Mouse (Mus musculus) heart, adult 2 months (tissue): ENCODE results near the gene Sult6b2. TPM values are rescaled to one million over a fixed set of nuclear protein-coding genes. Genes with fewer than 3 reads are reported as not detected.
A peak's percentile ranks its signal among the peaks of the same experiment; 100 is the strongest.

ENCODE experiments used
- DNase-seq, 2 experiments: peaks; one replicate each; pipeline ENCODE4 v3.0.0; 2021
- H3K27ac ChIP-seq: fragments of 200-600 bp; 2 replicates; pipeline ENCODE4 v1.8.1; 2022
- H3K27me3 ChIP-seq: fragments of 200-500 bp; 2 replicates; pipeline ENCODE4 v1.6.1; 2012; ENCODE audit warnings: mild to moderate bottlenecking, low read length, inconsistent platforms, mixed read lengths; ENCODE audit not compliant: control insufficient read depth, insufficient read depth
- H3K36me3 ChIP-seq: fragments of 200-500 bp; 2 replicates; pipeline ENCODE4 v1.6.1; 2012; ENCODE audit warnings: low read length, inconsistent platforms; ENCODE audit not compliant: control insufficient read depth, insufficient read depth
- H3K4me1 ChIP-seq: fragments of 200-500 bp; 2 replicates; pipeline ENCODE4 v1.6.1; 2011; ENCODE audit warnings: low read length; ENCODE audit not compliant: control insufficient read depth, insufficient read depth
- H3K4me3 ChIP-seq: fragments of 200-600 bp; 2 replicates; pipeline ENCODE4 v1.8.1; 2022
- H3K79me2 ChIP-seq: fragments of 200-500 bp; replicated peaks from 2 replicates; pipeline ENCODE4 v1.6.1; 2012; ENCODE audit warnings: mild to moderate bottlenecking, inconsistent platforms, low read length, moderate library complexity, mixed read lengths; ENCODE audit not compliant: control insufficient read depth, insufficient read depth
- H3K9ac ChIP-seq: fragments of 200-500 bp; 2 replicates; pipeline ENCODE4 v1.6.1; 2012; ENCODE audit warnings: low read depth, mild to moderate bottlenecking, control low read depth, inconsistent platforms, low read length, mixed read lengths
- CTCF ChIP-seq: fragments of 200-600 bp; IDR thresholded peaks from 2 replicates; pipeline ENCODE4 v1.8.1; 2022; ENCODE audit warnings: antibody characterized with exemption, mild to moderate bottlenecking, moderate library complexity
- EP300 ChIP-seq: fragments of 200-500 bp; IDR thresholded peaks from 2 replicates; pipeline ENCODE4 v1.6.1; 2011; ENCODE audit warnings: low read depth, low read length, control low read depth; ENCODE audit not compliant: insufficient read depth
- POLR2A ChIP-seq: fragments of 200-500 bp; IDR thresholded peaks from 2 replicates; pipeline ENCODE4 v1.6.1; 2011; ENCODE audit warnings: mild to moderate bottlenecking, low read depth, low read length, control low read depth; ENCODE audit not compliant: insufficient read depth
- WGBS: fragments of 180-500 bp; shearing (Covaris S2); methylation state at CpG from one replicate; pipeline ENCODE4 v1.1.7; 2018; 5-methylcytosine and 5-hydroxymethylcytosine counted together
- intact Hi-C: fragments of 180-260 bp; cut with DNase I; formaldehyde crosslinking; loops from one replicate; pipeline ENCODE4 v1.15.1; 2025
- polyA plus RNA-seq: library from polyadenylated mRNA; depleted of rRNA; stranded (reverse); fragments of >200 nt; gene quantifications from 2 replicates; pipeline ENCODE4 v1.2.3, GENCODE M21; 2012
- total RNA-seq, 2 experiments: library from RNA; stranded (reverse); gene quantifications; 2 replicates each; pipeline ENCODE4 v1.2.3; 2021

Gene Sult6b2
- total and polyA plus RNA-seq, 3 experiments, result 0.12 TPM; not detected in 2

GRCm38 (mm10) chr6:142789736-142790135 lies 14.6 kb downstream of the Sult6b2 start:
- Histone ChIP-seq H3K9ac (no peak overlapping the region), H3K4me1 (no peaks in the 10 kb centered on the region), H3K79me2 (no peaks in the 10 kb centered on the region), H3K4me3 (no peak overlapping the region), H3K27ac (no peak overlapping the region), H3K27me3 (no peaks in the 10 kb centered on the region), H3K36me3 (no peaks in the 10 kb centered on the region)
- intact Hi-C loops, result no loop called here
- TF ChIP-seq POLR2A, result no peak
- TF ChIP-seq CTCF, result no peak
- TF ChIP-seq EP300, result no peak
- 69% methylated on average over 10 of the region's 10 CpGs for WGBS
- DNase-seq, result no peak

GRCm38 (mm10) chr6:142788042-142788987 lies 16.0 kb downstream of the Sult6b2 start:
- TF ChIP-seq EP300 (no peak), CTCF (no peak), POLR2A (no peak)
- H3K9ac ChIP-seq, result no peak overlapping the region
- H3K27ac ChIP-seq, result no peak overlapping the region
- DNase-seq, result no peak
- no peak overlapping the region for H3K4me3 ChIP-seq
- no peaks in the 10 kb centered on the region for H3K27me3 ChIP-seq
- no peaks in the 10 kb centered on the region for H3K79me2 ChIP-seq
- H3K36me3 ChIP-seq, result no peaks in the 10 kb centered on the region
- no peaks in the 10 kb centered on the region for H3K4me1 ChIP-seq
- WGBS, result 51% methylated on average over 18 of the region's 18 CpGs
- intact Hi-C loops, result no loop called here

DNA sequence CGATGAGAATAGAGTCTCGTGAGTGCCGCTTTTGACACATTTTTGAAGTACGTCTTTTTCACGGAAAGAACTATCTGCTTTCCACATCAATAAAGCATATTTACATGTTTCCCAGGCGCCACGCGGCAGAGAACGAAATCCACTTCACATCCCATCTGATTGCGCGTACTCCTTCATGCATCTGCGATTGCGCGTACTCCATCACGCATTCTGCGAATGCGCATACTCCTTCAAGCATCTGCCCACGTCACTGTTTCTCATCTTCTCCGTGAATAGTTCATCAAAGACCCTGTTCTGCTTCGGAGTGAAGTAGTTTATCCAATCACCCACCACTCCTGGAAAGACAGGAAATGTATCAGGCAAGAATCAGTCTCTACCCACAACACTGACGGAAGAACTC lies 18.2 kb downstream of the Sult6b2 start:
- Histone ChIP-seq H3K27me3 (no peaks in the 10 kb centered on the region), H3K27ac (no peak overlapping the region), H3K4me1 (no peaks in the 10 kb centered on the region), H3K79me2 (no peaks in the 10 kb centered on the region), H3K9ac (no peak overlapping the region), H3K4me3 (no peak overlapping the region), H3K36me3 (no peaks in the 10 kb centered on the region)
- TF ChIP-seq CTCF (no peak), EP300 (no peak), POLR2A (no peak)
- intact Hi-C loops, result no loop called here
- DNase-seq, result no peak
- 86% methylated on average over 21 of the region's 21 CpGs for WGBS

DNA sequence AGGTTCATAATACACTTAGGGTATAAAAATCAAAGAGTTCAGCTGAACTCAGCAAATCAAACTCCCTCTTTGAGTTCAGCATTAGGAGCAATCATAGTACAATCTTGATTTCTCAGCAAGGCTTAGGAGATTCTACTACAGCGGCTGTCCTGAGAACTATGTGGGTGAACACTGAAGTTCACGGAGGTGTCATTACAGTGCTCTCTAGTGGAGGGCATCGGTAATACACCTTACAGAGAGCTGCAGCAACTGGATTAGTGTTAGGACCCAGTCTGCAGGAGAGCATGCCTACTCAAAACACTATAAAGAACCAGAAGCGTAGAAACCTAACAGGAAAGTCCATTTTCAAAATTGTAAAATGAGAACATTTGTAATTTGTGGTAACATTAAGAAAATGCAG lies 19.0 kb downstream of the Sult6b2 start:
- Histone ChIP-seq H3K27me3 (no peaks in the 10 kb centered on the region), H3K9ac (no peak overlapping the region), H3K36me3 (no peaks in the 10 kb centered on the region), H3K27ac (no peak overlapping the region), H3K4me1 (no peaks in the 10 kb centered on the region), H3K79me2 (no peaks in the 10 kb centered on the region), H3K4me3 (no peak overlapping the region)
- DNase-seq, result peak; percentile 17 to 27
- intact Hi-C loops, result no loop called here
- TF ChIP-seq POLR2A (no peak), EP300 (no peak), CTCF (peak; percentile 96)
- 31% methylated on average over 4 of the region's 4 CpGs for whole genome bisulfite sequencing

- H3K9ac ChIP-seq, result no peak overlapping the region
- no peaks in the 10 kb centered on the region for H3K79me2 ChIP-seq
- H3K27me3 ChIP-seq, result no peaks in the 10 kb centered on the region
- WGBS, result 82% methylated on average over 7 of the region's 7 CpGs
- no peaks in the 10 kb centered on the region for H3K36me3 ChIP-seq
- DNase-seq, result no peak
- intact Hi-C loops, result no loop called here
- TF ChIP-seq POLR2A, result no peak
- no peak for TF ChIP-seq CTCF
- no peak for TF ChIP-seq EP300
- H3K27ac ChIP-seq, result no peak overlapping the region
- no peaks in the 10 kb centered on the region for H3K4me1 ChIP-seq
- H3K4me3 ChIP-seq, result no peak overlapping the region
These were observed 23.0 kb downstream of the Sult6b2 start for GRCm38 (mm10) chr6:142781286-142781685.

DNA sequence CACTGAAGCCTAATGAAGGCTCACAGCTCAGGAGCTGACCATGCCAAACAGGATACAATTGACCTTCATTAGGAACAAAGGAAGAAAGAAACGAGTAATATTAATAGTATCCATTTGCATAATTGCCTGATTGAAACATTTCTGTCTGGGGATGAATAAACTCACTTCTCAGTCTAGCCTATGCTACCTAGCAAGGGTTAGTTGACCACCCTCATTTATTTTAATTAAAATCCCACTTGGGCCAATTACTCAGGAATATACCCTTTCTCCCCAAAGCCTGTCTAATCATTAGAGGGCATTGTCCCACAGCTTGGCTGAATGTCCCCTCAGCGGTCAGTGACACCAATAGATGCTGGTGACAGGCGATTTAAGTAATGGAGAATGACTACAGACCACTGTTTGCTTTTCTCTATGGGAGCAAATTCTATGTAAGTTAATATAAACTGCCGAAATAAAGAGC lies 23.7 kb downstream of the Sult6b2 start:
- no peaks in the 10 kb centered on the region for H3K79me2 ChIP-seq
- intact Hi-C loops, result no loop called here
- H3K27ac ChIP-seq, result no peak overlapping the region
- no peaks in the 10 kb centered on the region for H3K27me3 ChIP-seq
- TF ChIP-seq POLR2A (no peak), EP300 (no peak), CTCF (no peak)
- no peaks in the 10 kb centered on the region for H3K36me3 ChIP-seq
- H3K9ac ChIP-seq, result no peak overlapping the region
- no peaks in the 10 kb centered on the region for H3K4me1 ChIP-seq
- H3K4me3 ChIP-seq, result no peak overlapping the region
- WGBS, result 84% methylated on average over 4 of the region's 4 CpGs
- DNase-seq, result no peak
